ENCODE assay signal across 35 mouse cellular contexts in the genomic region with DNA sequence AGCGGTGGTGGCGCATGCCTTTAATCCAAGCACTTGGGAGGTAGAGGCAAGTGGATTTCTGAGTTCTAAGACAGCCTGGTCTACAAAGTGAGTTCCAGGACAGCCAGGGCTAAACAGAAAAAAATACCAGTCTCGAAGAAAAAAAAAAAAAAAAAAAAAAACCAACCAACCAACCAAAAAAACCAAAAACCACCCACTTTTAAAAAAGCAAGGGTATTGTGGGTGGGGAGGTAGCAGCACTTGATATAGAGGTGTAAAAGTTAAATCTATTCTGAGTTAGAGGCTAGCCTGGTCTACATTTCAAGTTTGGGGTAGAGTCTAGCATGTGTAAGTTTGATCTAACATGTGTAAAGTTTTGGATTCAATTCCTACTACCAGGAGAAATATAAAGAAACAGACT.
"Had no signal": no experiment of that assay in that cellular context is flagged by ENCODE, and none has a peak within 500 bp of the region (broad histone marks: within the 10 kb centered on the region; RNA-seq: fewer than 3 reads in every experiment).

No protein-coding gene starts in this region.

- DNase-seq: heart, postnatal 10 days; heart, postnatal 14 days; heart, postnatal 36 days; heart, postnatal 4 days; kidney, adult 11 months; kidney, adult 18-20 months; kidney, adult 2 months; kidney, adult 8-10 months; kidney, adult 9 months; kidney, postnatal 10 days; kidney, postnatal 14 days; kidney, postnatal 25 days; kidney, postnatal 36 days; kidney, postnatal 4 days; layer of hippocampus, adult 9-11 months; layer of hippocampus, postnatal 36 days had no signal

- H3K4me3 ChIP-seq: heart, embryonic 12.5 days; heart, embryonic 13.5 days; heart, embryonic 15.5 days; hindbrain, embryonic 10.5 days; hindbrain, embryonic 12.5 days; hindbrain, embryonic 13.5 days; hindbrain, embryonic 15.5 days; intestine, embryonic 15.5 days; kidney, embryonic 15.5 days; layer of hippocampus, adult 2 months; left cerebral cortex, adult 2 months had no signal

- H3K27ac ChIP-seq: heart, embryonic 13.5 days; heart, embryonic 15.5 days; hindbrain, embryonic 10.5 days; hindbrain, embryonic 12.5 days; hindbrain, embryonic 13.5 days; hindbrain, embryonic 14.5 days; hindbrain, embryonic 15.5 days; hindbrain, postnatal 0 days; intestine, embryonic 15.5 days; kidney, embryonic 15.5 days; kidney, postnatal 0 days; layer of hippocampus, adult 2 months; left cerebral cortex, adult 2 months had no signal

- H3K9ac ChIP-seq: heart, embryonic 12.5 days; heart, embryonic 13.5 days; heart, embryonic 15.5 days; hindbrain, embryonic 12.5 days; hindbrain, embryonic 13.5 days; hindbrain, embryonic 14.5 days; hindbrain, embryonic 15.5 days; intestine, embryonic 15.5 days; kidney, embryonic 15.5 days had no signal

- H3K9me3 ChIP-seq: heart, embryonic 12.5 days; heart, embryonic 13.5 days; heart, embryonic 15.5 days; hindbrain, embryonic 10.5 days; hindbrain, embryonic 12.5 days; hindbrain, embryonic 13.5 days; hindbrain, embryonic 15.5 days; intestine, embryonic 15.5 days; kidney, embryonic 15.5 days had no signal

- ATAC-seq: hindbrain, embryonic 16.5 days; hindbrain, postnatal 0 days; inflammation-experienced regulatory T-cells, adult 6 months; intestine, embryonic 15.5 days; intestine, embryonic 16.5 days; intestine, postnatal 0 days had no signal

- H3K4me2 ChIP-seq: heart, embryonic 11.5 days; heart, embryonic 12.5 days; heart, embryonic 13.5 days; heart, embryonic 15.5 days; hindbrain, embryonic 12.5 days; hindbrain, embryonic 13.5 days; hindbrain, embryonic 14.5 days; hindbrain, embryonic 15.5 days; intestine, embryonic 15.5 days; kidney, embryonic 15.5 days had no signal

- H3K27me3 ChIP-seq: heart, embryonic 12.5 days; heart, embryonic 13.5 days; heart, embryonic 15.5 days; hindbrain, embryonic 12.5 days; hindbrain, embryonic 13.5 days; hindbrain, embryonic 15.5 days; intestine, embryonic 15.5 days; kidney, embryonic 15.5 days had no signal
